Mouse (Mus musculus): ENCODE data around the gene Usp39. TPM values are rescaled to one million over a fixed set of nuclear protein-coding genes. Genes with fewer than 3 reads are reported as not detected.

The Usp39 gene
- polyA plus RNA-seq, 1 experiment, result 6.8 TPM

DNA sequence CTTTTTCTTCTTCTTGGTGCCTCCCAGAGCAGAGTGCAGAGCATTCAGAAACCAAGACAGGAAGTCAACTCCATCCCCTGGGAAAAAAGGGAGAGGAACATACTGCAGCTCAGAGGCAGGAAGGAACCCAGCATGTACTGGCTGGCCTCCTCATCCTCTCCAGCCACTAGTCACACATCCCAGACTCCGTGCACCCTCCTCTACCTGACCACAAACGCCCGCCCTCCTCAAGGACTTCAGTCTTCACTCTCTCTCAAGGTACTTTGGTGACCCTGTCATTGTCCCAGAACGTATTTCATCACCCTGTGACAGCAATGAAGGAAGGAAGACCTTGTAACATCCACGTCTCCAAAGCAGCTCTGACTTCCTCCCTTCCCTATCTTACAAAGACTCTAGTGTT lies 11.9 kb downstream of the Usp39 start:
- no peak overlapping the region for H3K4me3 ChIP-seq (ENCODE audit: low read depth, low read length)
- no peaks in the 10 kb centered on the region for H3K4me1 ChIP-seq (ENCODE audit: control insufficient read depth, insufficient read depth, insufficient read length, low read length)
- WGBS, result 86% methylated on average over 5 of the region's 5 CpGs
- TF ChIP-seq POLR2A (IDR thresholded peaks at IDR 0.05; ENCODE audit: low read depth, low read length) (no peak), CTCF (IDR thresholded peaks at IDR 0.05; ENCODE audit: extremely low read depth, insufficient read length, insufficient replicate concordance, low read depth, low read length) (no peak)
- no peak overlapping the region for H3K27ac ChIP-seq (ENCODE audit: insufficient read depth, low read depth, low read length)
- H3K27me3 ChIP-seq (ENCODE audit: control insufficient read depth, insufficient read depth, low read length), result no peaks in the 10 kb centered on the region
- peaks cover 54% of the 10 kb centered on the region for H3K36me3 ChIP-seq (ENCODE audit: control insufficient read depth, insufficient read depth, low read length)

DNA sequence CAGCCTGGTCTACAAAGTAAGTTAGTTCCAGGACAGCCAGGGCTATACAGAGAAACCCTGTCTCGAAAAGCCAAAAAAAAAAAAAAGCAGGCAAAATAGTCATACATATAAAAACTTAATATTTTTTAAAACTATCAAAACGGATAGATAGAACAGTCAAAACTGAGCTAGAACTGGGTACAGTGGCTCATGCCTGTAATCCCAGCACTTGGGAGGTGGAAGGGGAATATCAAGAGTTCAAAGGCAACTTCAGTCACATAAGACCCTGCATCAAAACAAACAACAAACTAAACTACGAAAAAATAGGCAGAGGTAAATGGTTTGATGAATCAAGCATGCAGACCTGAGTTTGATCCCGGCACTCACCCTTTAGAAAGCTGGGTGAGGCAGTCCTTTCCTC lies 14.9 kb downstream of the Usp39 start:
- Histone ChIP-seq H3K36me3 (ENCODE audit: control insufficient read depth, insufficient read depth, low read length) (peaks cover 46% of the 10 kb centered on the region), H3K27ac (ENCODE audit: insufficient read depth, low read depth, low read length) (no peak overlapping the region), H3K27me3 (ENCODE audit: control insufficient read depth, insufficient read depth, low read length) (no peaks in the 10 kb centered on the region), H3K4me3 (ENCODE audit: low read depth, low read length) (no peak overlapping the region), H3K4me1 (ENCODE audit: control insufficient read depth, insufficient read depth, insufficient read length, low read length) (no peaks in the 10 kb centered on the region)
- 84% methylated on average over 4 of the region's 4 CpGs for WGBS
- TF ChIP-seq POLR2A (IDR thresholded peaks at IDR 0.05; ENCODE audit: low read depth, low read length), result no peak
- no peak for TF ChIP-seq CTCF (IDR thresholded peaks at IDR 0.05; ENCODE audit: extremely low read depth, insufficient read length, insufficient replicate concordance, low read depth, low read length)

DNA sequence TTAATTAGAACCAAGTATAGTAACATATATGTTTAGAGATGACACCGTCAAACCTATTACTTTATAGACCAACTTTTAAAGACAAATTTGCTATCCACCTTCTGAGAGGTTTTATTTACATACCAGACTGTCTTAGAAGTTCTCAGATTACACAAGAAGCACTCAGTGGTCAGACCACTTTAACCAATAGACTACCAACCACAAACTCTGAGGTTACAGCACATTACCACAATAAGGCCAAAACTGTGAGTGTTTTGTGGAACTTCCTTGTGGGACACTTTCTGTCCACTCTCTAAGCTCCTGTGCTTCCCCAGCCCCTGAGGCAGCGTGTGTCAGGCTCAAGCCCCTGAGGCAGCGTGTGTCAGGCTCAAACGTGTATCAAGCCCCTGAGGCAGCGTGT lies 16.0 kb downstream of the Usp39 start:
- H3K36me3 ChIP-seq (ENCODE audit: control insufficient read depth, insufficient read depth, low read length), result peaks cover 50% of the 10 kb centered on the region
- H3K27me3 ChIP-seq (ENCODE audit: control insufficient read depth, insufficient read depth, low read length), result no peaks in the 10 kb centered on the region
- 86% methylated on average over 5 of the region's 5 CpGs for WGBS
- no peak overlapping the region for H3K4me3 ChIP-seq (ENCODE audit: low read depth, low read length)
- H3K27ac ChIP-seq (ENCODE audit: insufficient read depth, low read depth, low read length), result no peak overlapping the region
- TF ChIP-seq POLR2A (IDR thresholded peaks at IDR 0.05; ENCODE audit: low read depth, low read length) (no peak), CTCF (IDR thresholded peaks at IDR 0.05; ENCODE audit: extremely low read depth, insufficient read length, insufficient replicate concordance, low read depth, low read length) (no peak)
- H3K4me1 ChIP-seq (ENCODE audit: control insufficient read depth, insufficient read depth, insufficient read length, low read length), result no peaks in the 10 kb centered on the region

DNA sequence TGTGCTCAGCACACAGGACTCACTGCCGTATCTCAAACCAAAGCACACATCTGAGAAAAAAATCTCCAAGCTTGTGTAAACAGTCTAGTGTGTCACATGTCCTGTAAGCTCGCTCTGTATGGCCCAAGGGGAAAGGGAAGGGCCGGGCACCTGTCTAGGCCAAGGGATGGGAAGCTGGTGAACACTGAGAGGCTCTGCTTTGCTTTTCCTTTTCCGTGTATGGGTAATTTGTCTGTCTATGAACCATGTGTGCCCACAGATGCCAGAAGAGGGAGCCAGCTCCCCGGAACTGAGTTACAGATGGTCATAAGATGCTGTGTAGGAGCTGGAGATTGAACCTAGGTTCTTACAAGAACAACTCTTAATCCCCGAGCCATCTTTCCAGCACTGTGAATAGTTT lies 18.7 kb downstream of the Usp39 start:
- H3K4me3 ChIP-seq (ENCODE audit: low read depth, low read length), result no peak overlapping the region
- H3K27ac ChIP-seq (ENCODE audit: insufficient read depth, low read depth, low read length), result no peak overlapping the region
- 43% methylated on average over 6 of the region's 6 CpGs for WGBS
- H3K27me3 ChIP-seq (ENCODE audit: control insufficient read depth, insufficient read depth, low read length), result no peaks in the 10 kb centered on the region
- peaks cover 58% of the 10 kb centered on the region for H3K36me3 ChIP-seq (ENCODE audit: control insufficient read depth, insufficient read depth, low read length)
- TF ChIP-seq POLR2A (IDR thresholded peaks at IDR 0.05; ENCODE audit: low read depth, low read length) (no peak), CTCF (IDR thresholded peaks at IDR 0.05; ENCODE audit: extremely low read depth, insufficient read length, insufficient replicate concordance, low read depth, low read length) (peak; percentile 40; the same call in 1 of the 2 replicates)
- H3K4me1 ChIP-seq (ENCODE audit: control insufficient read depth, insufficient read depth, insufficient read length, low read length), result no peaks in the 10 kb centered on the region

DNA sequence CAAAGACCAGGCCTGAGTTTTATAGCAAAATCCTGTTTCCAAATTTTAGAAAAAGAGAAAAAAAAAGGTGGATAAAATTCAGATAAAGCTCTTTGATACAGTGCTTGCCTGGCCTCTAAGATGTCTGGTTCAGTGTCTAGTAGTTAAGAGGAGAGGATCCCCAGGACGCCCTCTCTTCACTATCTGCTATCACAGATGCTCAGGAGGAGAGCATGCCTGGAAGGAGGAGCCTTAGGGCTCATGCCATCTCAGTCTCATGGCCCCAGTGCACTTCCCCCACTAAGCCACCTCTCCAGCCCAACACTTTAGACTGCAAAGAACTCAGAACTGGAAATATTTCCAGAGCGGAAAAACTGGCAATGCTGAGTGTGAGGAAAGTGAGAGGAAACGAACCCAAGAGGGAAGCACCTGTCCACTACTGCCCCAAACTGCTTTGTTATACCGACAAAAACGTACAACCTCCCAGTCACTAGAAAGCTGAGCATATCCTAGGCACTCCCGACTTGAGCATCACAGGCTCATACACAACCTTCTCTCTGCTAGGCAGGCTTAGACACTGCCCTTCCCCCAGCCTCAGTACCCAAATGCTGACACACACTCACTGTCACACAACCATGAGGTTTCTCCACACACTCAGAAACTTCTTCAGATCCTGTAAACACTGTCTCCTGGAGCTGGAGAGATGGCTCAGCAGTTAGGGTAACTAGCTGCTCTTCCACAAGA lies 21.0 kb downstream of the Usp39 start:
- Histone ChIP-seq H3K4me3 (ENCODE audit: low read depth, low read length) (no peak overlapping the region), H3K4me1 (ENCODE audit: control insufficient read depth, insufficient read depth, insufficient read length, low read length) (no peaks in the 10 kb centered on the region), H3K27ac (ENCODE audit: insufficient read depth, low read depth, low read length) (no peak overlapping the region), H3K27me3 (ENCODE audit: control insufficient read depth, insufficient read depth, low read length) (no peaks in the 10 kb centered on the region), H3K36me3 (ENCODE audit: control insufficient read depth, insufficient read depth, low read length) (peaks cover 74% of the 10 kb centered on the region)
- WGBS, result 89% methylated on average over 6 of the region's 6 CpGs
- TF ChIP-seq CTCF (IDR thresholded peaks at IDR 0.05; ENCODE audit: extremely low read depth, insufficient read length, insufficient replicate concordance, low read depth, low read length), result no peak
- TF ChIP-seq POLR2A (IDR thresholded peaks at IDR 0.05; ENCODE audit: low read depth, low read length), result no peak

DNA sequence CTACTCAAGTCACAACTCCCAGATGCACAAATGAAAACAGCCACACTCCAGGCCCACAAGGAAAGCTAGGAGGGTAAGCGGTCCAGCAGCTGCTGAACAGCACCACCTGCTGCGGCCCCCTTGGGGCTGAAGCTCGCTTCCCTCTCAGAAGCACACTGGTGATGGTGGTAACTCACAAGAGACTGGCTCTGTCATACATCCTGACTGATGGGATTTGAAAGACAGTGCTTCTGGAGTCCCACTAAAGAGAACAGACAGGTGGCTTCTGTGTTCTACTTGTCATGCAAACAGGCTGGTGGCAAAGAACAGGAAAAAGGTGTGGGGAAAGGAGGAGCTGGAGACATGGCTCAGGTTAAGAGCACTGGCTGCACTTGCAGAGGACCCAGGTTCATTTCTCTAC lies 22.0 kb downstream of the Usp39 start:
- TF ChIP-seq CTCF (IDR thresholded peaks at IDR 0.05; ENCODE audit: extremely low read depth, insufficient read length, insufficient replicate concordance, low read depth, low read length) (no peak), POLR2A (IDR thresholded peaks at IDR 0.05; ENCODE audit: low read depth, low read length) (no peak)
- peaks cover 73% of the 10 kb centered on the region for H3K36me3 ChIP-seq (ENCODE audit: control insufficient read depth, insufficient read depth, low read length)
- H3K27ac ChIP-seq (ENCODE audit: insufficient read depth, low read depth, low read length), result no peak overlapping the region
- H3K27me3 ChIP-seq (ENCODE audit: control insufficient read depth, insufficient read depth, low read length), result no peaks in the 10 kb centered on the region
- H3K4me1 ChIP-seq (ENCODE audit: control insufficient read depth, insufficient read depth, insufficient read length, low read length), result no peaks in the 10 kb centered on the region
- H3K4me3 ChIP-seq (ENCODE audit: low read depth, low read length), result no peak overlapping the region
- WGBS, result 97% methylated on average over 3 of the region's 3 CpGs

DNA sequence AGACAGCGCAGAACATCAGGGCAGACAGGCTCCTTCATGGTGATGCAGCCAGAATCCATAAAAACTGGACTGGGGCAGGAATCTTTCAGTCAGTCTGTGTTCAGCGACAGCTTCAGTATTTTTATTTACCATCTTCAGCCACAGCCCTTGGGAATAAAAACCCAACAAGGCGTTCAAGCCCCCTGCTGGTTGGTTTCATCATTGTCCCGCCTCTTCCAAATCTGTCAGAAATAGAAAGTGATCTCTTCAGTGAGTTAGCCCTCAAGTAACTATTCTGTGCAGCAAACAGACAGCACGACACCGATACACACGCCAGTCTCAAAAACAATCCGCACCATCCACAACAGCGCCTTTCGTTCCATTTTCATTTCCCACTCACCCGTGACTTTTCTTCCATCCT lies 26.0 kb downstream of the Usp39 start:
- WGBS, result 74% methylated on average over 11 of the region's 11 CpGs
- H3K36me3 ChIP-seq (ENCODE audit: control insufficient read depth, insufficient read depth, low read length), result peaks cover 55% of the 10 kb centered on the region

More for the DNA sequence above, 26.0 kb downstream of the Usp39 start:
- H3K4me3 ChIP-seq (ENCODE audit: low read depth, low read length), result no peak overlapping the region
- no peak for TF ChIP-seq POLR2A (IDR thresholded peaks at IDR 0.05; ENCODE audit: low read depth, low read length)
- TF ChIP-seq CTCF (IDR thresholded peaks at IDR 0.05; ENCODE audit: extremely low read depth, insufficient read length, insufficient replicate concordance, low read depth, low read length), result no peak
- H3K27me3 ChIP-seq (ENCODE audit: control insufficient read depth, insufficient read depth, low read length), result no peaks in the 10 kb centered on the region
- H3K27ac ChIP-seq (ENCODE audit: insufficient read depth, low read depth, low read length), result no peak overlapping the region
- no peaks in the 10 kb centered on the region for H3K4me1 ChIP-seq (ENCODE audit: control insufficient read depth, insufficient read depth, insufficient read length, low read length)
